Mouse (Mus musculus) heart, adult 2 months (tissue): ENCODE data around the gene Srp68. TPM values are rescaled to one million over a fixed set of nuclear protein-coding genes. Genes with fewer than 3 reads are reported as not detected.

Experiments used
- DNase-seq, 2 experiments: peaks; one replicate each; pipeline ENCODE4 v3.0.0; 2021
- H3K27ac ChIP-seq: fragments of 200-600 bp; 2 replicates; pipeline ENCODE4 v1.8.1; 2022
- H3K27me3 ChIP-seq: fragments of 200-500 bp; 2 replicates; pipeline ENCODE4 v1.6.1; 2012; ENCODE audit warnings: mild to moderate bottlenecking, low read length, inconsistent platforms, mixed read lengths; ENCODE audit not compliant: control insufficient read depth, insufficient read depth
- H3K36me3 ChIP-seq: fragments of 200-500 bp; 2 replicates; pipeline ENCODE4 v1.6.1; 2012; ENCODE audit warnings: low read length, inconsistent platforms; ENCODE audit not compliant: control insufficient read depth, insufficient read depth
- H3K4me1 ChIP-seq: fragments of 200-500 bp; 2 replicates; pipeline ENCODE4 v1.6.1; 2011; ENCODE audit warnings: low read length; ENCODE audit not compliant: control insufficient read depth, insufficient read depth
- H3K4me3 ChIP-seq: fragments of 200-600 bp; 2 replicates; pipeline ENCODE4 v1.8.1; 2022
- H3K79me2 ChIP-seq: fragments of 200-500 bp; replicated peaks from 2 replicates; pipeline ENCODE4 v1.6.1; 2012; ENCODE audit warnings: mild to moderate bottlenecking, inconsistent platforms, low read length, moderate library complexity, mixed read lengths; ENCODE audit not compliant: control insufficient read depth, insufficient read depth
- H3K9ac ChIP-seq: fragments of 200-500 bp; 2 replicates; pipeline ENCODE4 v1.6.1; 2012; ENCODE audit warnings: low read depth, mild to moderate bottlenecking, control low read depth, inconsistent platforms, low read length, mixed read lengths
- CTCF ChIP-seq: fragments of 200-600 bp; IDR thresholded peaks from 2 replicates; pipeline ENCODE4 v1.8.1; 2022; ENCODE audit warnings: antibody characterized with exemption, mild to moderate bottlenecking, moderate library complexity
- EP300 ChIP-seq: fragments of 200-500 bp; IDR thresholded peaks from 2 replicates; pipeline ENCODE4 v1.6.1; 2011; ENCODE audit warnings: low read depth, low read length, control low read depth; ENCODE audit not compliant: insufficient read depth
- POLR2A ChIP-seq: fragments of 200-500 bp; IDR thresholded peaks from 2 replicates; pipeline ENCODE4 v1.6.1; 2011; ENCODE audit warnings: mild to moderate bottlenecking, low read depth, low read length, control low read depth; ENCODE audit not compliant: insufficient read depth
- WGBS: fragments of 180-500 bp; shearing (Covaris S2); methylation state at CpG from one replicate; pipeline ENCODE4 v1.1.7; 2018; 5-methylcytosine and 5-hydroxymethylcytosine counted together
- intact Hi-C: fragments of 180-260 bp; cut with DNase I; formaldehyde crosslinking; loops from one replicate; pipeline ENCODE4 v1.15.1; 2025
- polyA plus RNA-seq: library from polyadenylated mRNA; depleted of rRNA; stranded (reverse); fragments of >200 nt; gene quantifications from 2 replicates; pipeline ENCODE4 v1.2.3, GENCODE M21; 2012
- total RNA-seq, 2 experiments: library from RNA; stranded (reverse); gene quantifications; 2 replicates each; pipeline ENCODE4 v1.2.3; 2021

The Srp68 gene
- total and polyA plus RNA-seq, 3 experiments, result 40.0 to 71.2 (median 61.5) TPM

DNA sequence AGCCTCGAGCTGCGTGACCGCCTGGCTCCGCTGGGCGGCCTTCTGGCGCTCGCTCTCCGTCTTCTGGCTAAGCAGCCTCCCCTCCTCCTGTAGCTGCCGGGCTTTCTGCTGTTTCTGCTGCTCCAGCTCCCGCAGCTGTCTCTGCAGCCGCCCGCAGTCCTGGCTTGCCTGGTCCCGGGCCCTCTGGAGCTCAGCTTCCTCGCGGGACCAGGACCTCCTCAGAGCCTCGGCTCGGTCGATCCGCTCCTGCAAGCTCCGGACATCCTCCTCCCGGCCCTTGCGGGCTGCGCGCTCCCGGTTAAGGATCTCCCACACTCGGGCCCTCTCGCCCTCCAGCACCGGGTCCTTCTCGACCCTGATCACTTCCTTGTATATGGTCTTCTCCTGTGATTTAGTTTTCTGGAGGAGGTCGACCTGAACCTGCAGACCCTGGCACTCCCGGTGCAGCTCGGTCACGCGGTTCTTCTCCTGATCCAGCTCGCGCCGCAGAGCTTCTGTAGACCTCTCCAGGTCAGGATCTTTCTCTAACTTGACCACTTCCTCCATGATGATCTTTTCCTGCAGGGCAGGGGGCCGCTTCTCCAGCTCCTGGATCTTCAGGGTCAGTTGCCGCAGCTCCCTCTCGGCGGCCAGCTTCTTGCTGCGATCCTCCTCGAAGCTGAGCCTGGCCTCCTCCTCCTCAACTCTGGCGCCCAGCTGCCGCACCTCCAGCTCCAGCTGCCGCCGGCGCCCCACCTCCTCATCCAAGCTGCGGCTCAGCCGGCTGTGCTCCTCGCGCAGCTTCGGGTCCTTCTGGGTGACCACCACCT lies 51.9 kb downstream of the Srp68 start:
- intact Hi-C loops, result loop anchor here (2.0 kb wide), 1 partner anchor 83 kb away; the partner anchor contains the start of gene Mrpl38
- peak; percentile 39 to 59 for DNase-seq
- 8% methylated on average over 53 of the region's 53 CpGs for WGBS

GRCm38 (mm10) chr11:116219885-116220284 lies 54.1 kb downstream of the Srp68 start:
- intact Hi-C loops, result loop anchor here (2.0 to 5.0 kb wide), 3 partner anchors 53 to 138 kb away; partner anchors contain the start of gene Mrpl38
- H3K36me3 ChIP-seq, result no peaks in the 10 kb centered on the region
- H3K79me2 ChIP-seq, result no peaks in the 10 kb centered on the region
- peaks cover 20% of the 10 kb centered on the region for H3K4me1 ChIP-seq
- no peak overlapping the region; the same call in 1 of the 2 replicates for H3K27ac ChIP-seq
- H3K9ac ChIP-seq, result no peak overlapping the region
- H3K4me3 ChIP-seq, result no peak overlapping the region
- TF ChIP-seq CTCF, result peak; percentile 87
- no peak for TF ChIP-seq POLR2A
- H3K27me3 ChIP-seq, result no peaks in the 10 kb centered on the region
- WGBS, result 28% methylated on average over 4 of the region's 4 CpGs
- DNase-seq, result peak; percentile 56 to 71

More for the DNA sequence above, 51.9 kb downstream of the Srp68 start:
- peak overlapping the region; percentile 28; the same call in 1 of the 2 replicates for H3K27ac ChIP-seq
- peak overlapping the region; percentile 53 for H3K9ac ChIP-seq
- no peaks in the 10 kb centered on the region for H3K27me3 ChIP-seq
- no peaks in the 10 kb centered on the region for H3K79me2 ChIP-seq
- peak overlapping the region; percentile 50 for H3K4me3 ChIP-seq
- no peak for TF ChIP-seq POLR2A
- TF ChIP-seq CTCF, result peak; percentile 48
- no peak for TF ChIP-seq EP300
- H3K36me3 ChIP-seq, result no peaks in the 10 kb centered on the region
- H3K4me1 ChIP-seq, result peaks cover 20% of the 10 kb centered on the region

DNA sequence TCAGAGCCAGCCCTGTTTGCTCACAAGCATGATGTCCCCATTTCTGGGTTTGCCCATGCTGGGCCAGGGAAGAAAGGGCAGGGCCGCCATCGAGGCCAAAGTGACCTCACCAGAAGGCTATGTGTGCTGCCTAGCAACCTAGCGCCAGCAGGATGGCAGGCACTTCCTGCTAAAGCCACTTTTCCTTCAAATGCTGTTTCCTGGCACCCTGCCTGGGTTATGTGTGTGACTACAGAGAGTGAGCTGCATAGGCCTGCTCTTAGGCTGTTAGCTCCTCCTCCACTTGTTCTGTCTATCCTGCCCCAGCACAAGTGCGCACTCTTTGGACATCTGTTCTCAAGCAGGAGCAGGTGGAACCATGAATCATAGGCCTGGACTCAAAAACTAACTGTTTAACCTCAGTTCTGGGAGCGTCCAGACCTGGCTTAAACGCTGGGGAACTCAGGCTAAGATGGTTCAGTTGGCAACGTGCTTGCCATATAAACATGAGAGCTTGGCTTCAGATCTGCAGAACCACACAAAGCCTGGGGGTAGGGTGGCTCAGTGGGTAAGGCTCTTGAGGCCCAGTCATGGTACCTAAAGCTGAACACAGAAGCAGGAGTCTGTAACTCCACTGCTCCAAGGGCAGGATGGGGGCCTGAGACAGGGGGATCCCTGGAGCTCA lies 55.1 kb downstream of the Srp68 start:
- WGBS, result 18% methylated on average over 7 of the region's 7 CpGs
- intact Hi-C loops, result loop anchor here (2.0 to 5.0 kb wide), 2 partner anchors 52 to 137 kb away; no protein-coding TSS in a partner anchor
- H3K4me3 ChIP-seq, result no peak overlapping the region
- peaks cover 20% of the 10 kb centered on the region for H3K4me1 ChIP-seq
- H3K27ac ChIP-seq, result peak overlapping the region; percentile 81
- no peaks in the 10 kb centered on the region for H3K36me3 ChIP-seq
- TF ChIP-seq EP300 (peak; percentile 61; the same call in 1 of the 2 replicates), POLR2A (no peak)
- no peaks in the 10 kb centered on the region for H3K27me3 ChIP-seq
- peak; percentile 75 to 90 for DNase-seq
- H3K9ac ChIP-seq, result peak overlapping the region; percentile 8; the same call in 1 of the 2 replicates
- no peaks in the 10 kb centered on the region for H3K79me2 ChIP-seq

- no peaks in the 10 kb centered on the region for H3K79me2 ChIP-seq
- H3K4me3 ChIP-seq, result no peak overlapping the region
- intact Hi-C loops, result loop anchor here (2.0 to 5.0 kb wide), 2 partner anchors 51 to 136 kb away; no protein-coding TSS in a partner anchor
- peak overlapping the region; percentile 81 for H3K27ac ChIP-seq
- H3K36me3 ChIP-seq, result no peaks in the 10 kb centered on the region
- H3K4me1 ChIP-seq, result peaks cover 20% of the 10 kb centered on the region
- H3K9ac ChIP-seq, result peak overlapping the region; percentile 8; the same call in 1 of the 2 replicates
- H3K27me3 ChIP-seq, result no peaks in the 10 kb centered on the region
- WGBS, result 4% methylated on average over 2 of the region's 2 CpGs
- DNase-seq, result no peak
- TF ChIP-seq EP300 (0 out of 2 replicates have a peak, but pooled peaks have one; percentile 38), CTCF (no peak), POLR2A (peak; percentile 55; the same call in 1 of the 2 replicates)
These were observed 55.8 kb downstream of the Srp68 start for GRCm38 (mm10) chr11:116218263-116218662.

GRCm38 (mm10) chr11:116216549-116216948 lies 57.5 kb downstream of the Srp68 start:
- TF ChIP-seq EP300 (no peak), POLR2A (no peak), CTCF (no peak)
- intact Hi-C loops, result loop anchor here (5.0 kb wide), 1 partner anchor 134 kb away; no protein-coding TSS in a partner anchor
- WGBS, result 83% methylated on average over 11 of the region's 11 CpGs

More at GRCm38 (mm10) chr11:116216549-116216948, 57.5 kb downstream of the Srp68 start:
- H3K4me3 ChIP-seq, result no peak overlapping the region
- H3K27ac ChIP-seq, result no peak overlapping the region
- H3K79me2 ChIP-seq, result no peaks in the 10 kb centered on the region
- H3K36me3 ChIP-seq, result no peaks in the 10 kb centered on the region
- no peak for DNase-seq
- H3K4me1 ChIP-seq, result peaks cover 20% of the 10 kb centered on the region
- H3K27me3 ChIP-seq, result no peaks in the 10 kb centered on the region
- no peak overlapping the region for H3K9ac ChIP-seq
